Comparison of ENCODE assay signal across 8 mouse cellular contexts in the genomic region with DNA sequence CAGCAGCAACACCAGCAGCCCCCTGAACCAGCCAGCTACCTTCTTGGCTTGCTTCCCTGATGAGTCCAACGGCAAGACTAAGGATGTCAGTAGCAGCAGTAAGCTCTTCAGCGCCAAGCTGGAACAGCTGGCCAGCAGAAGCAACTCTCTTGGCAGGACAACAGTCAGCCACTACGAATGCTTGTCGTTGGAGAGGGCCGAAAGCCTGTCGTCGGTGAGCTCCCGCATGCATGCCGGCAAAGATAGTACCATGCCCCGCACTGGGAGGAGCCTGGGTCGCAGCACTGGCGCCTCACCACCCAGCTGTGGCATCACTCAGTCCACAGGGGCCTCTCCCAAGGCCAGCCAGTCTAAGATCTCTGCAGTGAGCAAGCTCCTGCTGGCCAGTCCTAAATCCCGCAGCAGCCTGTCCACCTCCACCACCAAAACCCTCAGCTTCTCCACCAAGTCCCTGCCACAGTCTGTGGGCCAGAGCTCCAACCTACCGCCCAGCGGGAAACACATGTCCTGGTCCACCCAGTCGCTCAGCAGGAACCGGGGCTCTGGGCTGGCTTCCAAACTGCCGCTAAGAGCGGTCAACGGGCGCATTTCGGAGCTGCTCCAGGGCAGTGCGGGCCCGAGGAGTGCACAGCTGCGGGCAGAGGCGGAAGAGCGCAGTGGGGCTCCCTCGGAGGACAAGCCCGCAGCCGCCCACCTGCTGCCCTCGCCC.
DNase-seq lines count a peak whose midpoint lies in the region; ATAC-seq and TF ChIP-seq lines count a peak whose summit lies in the region.

No protein-coding gene starts in this region.

- no peaks in the 10 kb centered on the region for H3K4me1 ChIP-seq in kidney, embryonic 14.5 days (ENCODE audit: control insufficient read depth, insufficient read depth, low read length)
- H3K4me1 ChIP-seq in forebrain, embryonic 15.5 days, result peaks cover 19% of the 10 kb centered on the region

- DNase-seq in kidney, postnatal 10 days, result peak; percentile 28
- DNase-seq in adrenal gland, postnatal 25 days, result peak; percentile 32
- DNase-seq in lung, postnatal 4 days, result peak; percentile 41 to 75
- DNase-seq in layer of hippocampus, adult 2 months (ENCODE audit: low spot score in 2 of 2), result no peak
- DNase-seq in spleen, adult 18-20 months, result no peak
- DNase-seq in thymus, postnatal 14 days, result no peak

- no peak overlapping the region for H3K4me3 ChIP-seq in kidney, embryonic 14.5 days (ENCODE audit: low read length)
- H3K4me3 ChIP-seq in forebrain, embryonic 15.5 days, result no peak overlapping the region
- no peak overlapping the region for H3K4me3 ChIP-seq in layer of hippocampus, adult 2 months

- H3K9ac ChIP-seq in kidney, embryonic 14.5 days (ENCODE audit: low read depth, low read length), result no peak overlapping the region
- no peak overlapping the region for H3K9ac ChIP-seq in forebrain, embryonic 15.5 days (replicated peaks)

- H3K9me3 ChIP-seq in kidney, embryonic 14.5 days (ENCODE audit: control insufficient read depth, low read length), result no peaks in the 10 kb centered on the region
- no peaks in the 10 kb centered on the region for H3K9me3 ChIP-seq in forebrain, embryonic 15.5 days

- no peak overlapping the region for H3K4me2 ChIP-seq in kidney, embryonic 14.5 days (replicated peaks; ENCODE audit: low read depth, low read length)
- peak overlapping the region; percentile 11; the same call in 1 of the 2 replicates for H3K4me2 ChIP-seq in forebrain, embryonic 15.5 days (replicated peaks)

- no peak for ATAC-seq in kidney, embryonic 14.5 days (ENCODE audit: low FRiP score, low TSS enrichment)
- 0 out of 2 replicates have a peak, but pooled peaks have one; percentile 6 for ATAC-seq in forebrain, embryonic 15.5 days (replicated peaks)

- WGBS in kidney, embryonic 14.5 days, result 78% methylated on average over 31 of the region's 31 CpGs
- WGBS in forebrain, embryonic 15.5 days, result 48% methylated on average over 31 of the region's 31 CpGs

- no peak overlapping the region for H3K27ac ChIP-seq in kidney, embryonic 14.5 days (ENCODE audit: low read depth, low read length)
- H3K27ac ChIP-seq in forebrain, embryonic 15.5 days (replicated peaks), result no peak overlapping the region
- H3K27ac ChIP-seq in layer of hippocampus, adult 2 months, result no peak overlapping the region

- TF ChIP-seq CTCF in layer of hippocampus, adult 2 months (conservative IDR thresholded peaks at IDR 0.05), result no peak

- H3K36me3 ChIP-seq in kidney, embryonic 14.5 days (ENCODE audit: control insufficient read depth, insufficient read depth, low read length), result peaks cover 28% of the 10 kb centered on the region
- no peaks in the 10 kb centered on the region for H3K36me3 ChIP-seq in forebrain, embryonic 15.5 days

- no peaks in the 10 kb centered on the region for H3K27me3 ChIP-seq in kidney, embryonic 14.5 days (ENCODE audit: control insufficient read depth, insufficient read depth, low read length)
- H3K27me3 ChIP-seq in forebrain, embryonic 15.5 days, result 0 out of 2 replicates have a peak, but pooled peaks cover 7% of the 10 kb centered on the region

Comparison
In these comparisons a context has a peak if more than half of its experiments do, and no peak if none do; other contexts are left out.
1. DNase-seq: peak in kidney, postnatal 10 days (single experiment), adrenal gland, postnatal 25 days (single experiment) and lung, postnatal 4 days (2 of 2); none in layer of hippocampus, adult 2 months (0 of 2), spleen, adult 18-20 months (0 of 2) and thymus, postnatal 14 days (single experiment).